Mouse (Mus musculus) gastrocnemius, postnatal 25 days (tissue): ENCODE measurements at regions not wholly inside any gene's neighbourhood (a gene's known extent, or its start where the extent isn't known, plus 50 kb on each side); places are given as distances from the start of the nearest gene placed in this dataset.

ENCODE experiments used
- DNase-seq: peaks from one replicate; pipeline ENCODE4 v3.0.0; 2022

GRCm38 (mm10) chr11:6785471-6785870 lies 52.0 kb downstream of the Gm11983 start:
- DNase-seq: no peak

GRCm38 (mm10) chr11:6782826-6783225 lies 54.6 kb downstream of the Gm11983 start:
- no peak for DNase-seq

- DNase-seq: no peak
These were observed 57.7 kb downstream of the Gm11983 start for GRCm38 (mm10) chr11:6779752-6780151.

GRCm38 (mm10) chr11:6778596-6779360 lies 58.7 kb downstream of the Gm11983 start:
- no peak for DNase-seq

GRCm38 (mm10) chr11:6777566-6777965 lies 59.9 kb downstream of the Gm11983 start:
- no peak for DNase-seq

GRCm38 (mm10) chr11:6774656-6775055 lies 62.8 kb downstream of the Gm11983 start:
- no peak for DNase-seq

GRCm38 (mm10) chr11:6773951-6774350 lies 63.5 kb downstream of the Gm11983 start:
- DNase-seq: no peak

GRCm38 (mm10) chr11:6773364-6773763 lies 64.1 kb downstream of the Gm11983 start:
- DNase-seq: no peak

GRCm38 (mm10) chr11:6769437-6769765 lies 68.1 kb downstream of the Gm11983 start:
- DNase-seq: no peak

GRCm38 (mm10) chr11:6768599-6769436 lies 68.6 kb downstream of the Gm11983 start:
- DNase-seq: peak; percentile 13

GRCm38 (mm10) chr11:6766725-6767124 lies 70.7 kb downstream of the Gm11983 start:
- DNase-seq: no peak

- no peak for DNase-seq
These were observed 72.0 kb downstream of the Gm11983 start for GRCm38 (mm10) chr11:6765333-6765957.

- DNase-seq: no peak
These were observed 73.3 kb downstream of the Gm11983 start for GRCm38 (mm10) chr11:6764186-6764585.

- DNase-seq: no peak
These were observed 74.5 kb downstream of the Gm11983 start for GRCm38 (mm10) chr11:6763001-6763400.

GRCm38 (mm10) chr11:6761876-6762628 lies 75.4 kb downstream of the Gm11983 start:
- DNase-seq: no peak

- DNase-seq: no peak
These were observed 77.9 kb downstream of the Gm11983 start for GRCm38 (mm10) chr11:6759578-6759977.

GRCm38 (mm10) chr11:6739439-6739838 lies 81.1 kb downstream of the Ramp3 start:
- no peak for DNase-seq

GRCm38 (mm10) chr11:6738581-6738980 lies 80.3 kb downstream of the Ramp3 start:
- no peak for DNase-seq

- no peak for DNase-seq
These were observed 79.8 kb downstream of the Ramp3 start for GRCm38 (mm10) chr11:6738163-6738562.

- DNase-seq: no peak
These were observed 76.6 kb downstream of the Ramp3 start for GRCm38 (mm10) chr11:6734746-6735430.

- DNase-seq: no peak
These were observed 73.2 kb downstream of the Ramp3 start for GRCm38 (mm10) chr11:6731505-6731904.
